Mouse (Mus musculus) heart, embryonic 12.5 days (tissue): ENCODE results near the gene Syde1. TPM values are rescaled to one million over a fixed set of nuclear protein-coding genes. Genes with fewer than 3 reads are reported as not detected.

Experiments
- ATAC-seq: fragments of 200-750 bp; cut with Nextera tagmentation; 2 replicates; pipeline ENCODE4 v1.8.0; 2017; ENCODE audit warnings: moderate TSS enrichment, moderate library complexity; ENCODE audit not compliant: insufficient number of reproducible peaks, low FRiP score
- H3K27ac ChIP-seq: fragments of 300-500 bp; sonication (generic); 2 replicates; pipeline ENCODE4 v1.5.1; 2016; ENCODE audit warnings: mild to moderate bottlenecking, moderate library complexity; ENCODE audit not compliant: poor library complexity, severe bottlenecking
- H3K27me3 ChIP-seq: fragments of 300-500 bp; sonication (generic); replicated peaks from 2 replicates; pipeline ENCODE4 v1.6.1; 2016; ENCODE audit warnings: mild to moderate bottlenecking, moderate library complexity
- H3K36me3 ChIP-seq: fragments of 300-500 bp; sonication (generic); 2 replicates; pipeline ENCODE4 v1.6.1; 2016; ENCODE audit warnings: mild to moderate bottlenecking, moderate library complexity
- H3K4me1 ChIP-seq: fragments of 300-500 bp; sonication (generic); replicated peaks from 2 replicates; pipeline ENCODE4 v1.6.1; 2016; ENCODE audit warnings: mild to moderate bottlenecking
- H3K4me2 ChIP-seq: fragments of 300-500 bp; sonication (generic); 2 replicates; pipeline ENCODE4 v1.6.1; 2016; ENCODE audit warnings: mild to moderate bottlenecking, moderate library complexity
- H3K4me3 ChIP-seq: fragments of 300-500 bp; sonication (generic); 2 replicates; pipeline ENCODE4 v1.5.1; 2016; ENCODE audit warnings: mild to moderate bottlenecking
- H3K9ac ChIP-seq: fragments of 300-500 bp; sonication (generic); 2 replicates; pipeline ENCODE4 v1.6.1; 2016; ENCODE audit warnings: mild to moderate bottlenecking, moderate library complexity
- H3K9me3 ChIP-seq: fragments of 300-500 bp; sonication (generic); replicated peaks from 2 replicates; pipeline ENCODE4 v1.6.1; 2016; ENCODE audit warnings: mild to moderate bottlenecking, moderate library complexity
- WGBS: fragments of 180-500 bp; shearing (Covaris S2); methylation state at CpG from one replicate; pipeline ENCODE4 v1.1.7; 2016; 5-methylcytosine and 5-hydroxymethylcytosine counted together
- polyA plus RNA-seq: library from polyadenylated mRNA; unstranded; fragments of >200 nt; fragmentation: Nextera tagmentation; extraction: Ambion mirVana; gene quantifications from 2 replicates; pipeline ENCODE4 v1.2.1, GENCODE M21; 2016

Gene Syde1
- polyA plus RNA-seq, 1 experiment from 2014 or later, result 14.2 TPM

- Histone ChIP-seq H3K4me2 (no peak overlapping the region), H3K9ac (0 out of 2 replicates have a peak overlapping the region, but pooled peaks have one; percentile 6), H3K9me3 (no peaks in the 10 kb centered on the region), H3K4me3 (no peak overlapping the region; the same call in 1 of the 2 replicates), H3K36me3 (peaks cover 49% of the 10 kb centered on the region), H3K27ac (no peak overlapping the region), H3K4me1 (peaks cover 17% of the 10 kb centered on the region), H3K27me3 (no peaks in the 10 kb centered on the region)
- ATAC-seq, result no peak
- 87% methylated on average over 16 of the region's 16 CpGs for WGBS
Observed at GRCm38 (mm10) chr10:78576435-78577184, 15.2 kb downstream of the Syde1 start.

DNA sequence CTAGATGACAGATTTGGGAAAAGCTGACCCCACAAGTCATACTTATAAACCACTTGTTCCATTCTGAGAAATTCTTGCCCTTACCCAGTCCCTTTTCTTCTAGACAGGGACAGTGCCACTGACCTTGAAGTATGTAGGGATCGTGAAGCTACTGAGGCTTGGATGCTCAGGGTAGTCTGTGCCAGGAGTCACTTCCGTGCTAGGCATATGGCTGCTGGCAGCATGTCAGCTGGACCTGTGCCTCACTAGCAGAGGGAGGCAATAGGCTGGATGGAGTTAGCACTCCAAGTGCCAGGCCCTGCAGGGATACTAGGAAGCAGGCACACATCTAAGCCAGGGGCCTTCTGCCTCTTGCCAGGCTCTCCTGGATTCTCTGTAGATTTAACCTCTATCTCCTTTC lies 16.1 kb downstream of the Syde1 start:
- Histone ChIP-seq H3K4me2 (peak overlapping the region; percentile 76), H3K4me3 (peak overlapping the region; percentile 62), H3K9me3 (no peaks in the 10 kb centered on the region), H3K27me3 (no peaks in the 10 kb centered on the region), H3K36me3 (peaks cover 41% of the 10 kb centered on the region), H3K27ac (peak overlapping the region; percentile 92; the same call in 1 of the 2 replicates), H3K4me1 (peaks cover 17% of the 10 kb centered on the region), H3K9ac (no peak overlapping the region; the same call in 1 of the 2 replicates)
- ATAC-seq, result no peak
- 59% methylated on average over 2 of the region's 2 CpGs for WGBS

DNA sequence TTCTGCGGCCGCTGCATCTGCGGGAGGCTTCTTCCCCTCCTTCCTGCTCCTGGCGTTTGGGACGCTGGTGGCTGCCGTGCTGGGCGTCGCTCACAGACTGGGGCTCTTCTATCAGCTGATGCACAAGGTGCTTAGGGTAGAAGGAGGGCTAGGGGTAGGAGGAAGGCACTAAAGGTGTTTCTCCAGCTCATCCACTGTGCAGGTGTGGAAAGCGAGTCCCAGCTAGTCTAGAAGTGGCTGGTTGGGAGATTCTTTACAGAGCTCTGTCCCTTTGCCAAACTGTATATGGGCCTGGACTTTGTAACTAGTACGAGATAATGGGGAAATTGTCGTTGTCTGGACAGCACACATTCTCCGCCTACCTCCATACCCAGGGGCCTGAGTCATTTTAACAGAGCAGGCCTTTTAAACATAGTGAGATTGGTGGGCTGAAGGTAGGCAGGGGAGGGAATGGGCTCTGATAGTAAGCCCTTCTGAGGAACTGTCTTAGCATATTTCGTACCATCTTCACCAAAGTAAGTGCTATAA lies 16.6 kb downstream of the Syde1 start:
- Histone ChIP-seq H3K27me3 (no peaks in the 10 kb centered on the region), H3K36me3 (peaks cover 36% of the 10 kb centered on the region), H3K9ac (peak overlapping the region; percentile 72), H3K4me2 (peak overlapping the region; percentile 76), H3K27ac (peak overlapping the region; percentile 92), H3K4me3 (peak overlapping the region; percentile 62), H3K9me3 (no peaks in the 10 kb centered on the region), H3K4me1 (peaks cover 17% of the 10 kb centered on the region)
- 9% methylated on average over 13 of the region's 13 CpGs for WGBS
- no peak; the same call in 1 of the 2 replicates for ATAC-seq

GRCm38 (mm10) chr10:78574250-78575104 lies 17.3 kb downstream of the Syde1 start, which contains the start of gene Ilvbl:
Ilvbl (plus strand) TSS chr10:78574346.
- ATAC-seq, result peak; percentile 92
- H3K36me3 ChIP-seq, result peaks cover 30% of the 10 kb centered on the region
- peak within 1 kb of the TSS; percentile 72 for H3K9ac ChIP-seq
- H3K27ac ChIP-seq, result peak within 1 kb of the TSS; percentile 92
- WGBS, result under 1% methylated on average over 51 of the region's 51 CpGs
- peak within 1 kb of the TSS; percentile 62 for H3K4me3 ChIP-seq
- H3K4me1 ChIP-seq, result peaks cover 17% of the 10 kb centered on the region
- peak within 1 kb of the TSS; percentile 76 for H3K4me2 ChIP-seq
- H3K9me3 ChIP-seq, result no peaks in the 10 kb centered on the region
- H3K27me3 ChIP-seq, result no peaks in the 10 kb centered on the region

DNA sequence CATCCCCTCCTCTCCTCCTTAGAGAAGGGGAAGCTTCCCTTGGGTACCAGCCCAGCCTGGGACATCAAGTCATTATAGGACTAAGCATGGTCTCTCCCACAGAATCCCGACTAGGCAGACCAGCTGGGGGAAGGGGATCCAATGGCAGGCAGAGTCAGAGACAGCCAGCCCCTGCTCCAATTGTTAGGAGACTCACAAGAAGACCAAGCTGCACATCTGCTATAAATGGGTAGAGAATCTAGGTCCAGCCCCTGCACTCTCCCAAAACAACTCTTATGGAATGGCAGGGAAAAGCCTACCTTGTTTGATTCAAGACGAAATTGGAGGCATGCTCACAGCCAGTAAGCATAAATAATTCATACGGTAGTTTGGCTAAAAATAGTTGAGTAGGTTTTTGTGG lies 18.5 kb downstream of the Syde1 start:
- WGBS, result 73% methylated on average over 3 of the region's 3 CpGs
- H3K9me3 ChIP-seq, result no peaks in the 10 kb centered on the region
- H3K27me3 ChIP-seq, result no peaks in the 10 kb centered on the region
- ATAC-seq, result no peak
- H3K27ac ChIP-seq, result no peak overlapping the region
- H3K4me3 ChIP-seq, result no peak overlapping the region
- H3K4me2 ChIP-seq, result no peak overlapping the region
- no peak overlapping the region for H3K9ac ChIP-seq
- H3K4me1 ChIP-seq, result peaks cover 17% of the 10 kb centered on the region
- peaks cover 18% of the 10 kb centered on the region for H3K36me3 ChIP-seq

DNA sequence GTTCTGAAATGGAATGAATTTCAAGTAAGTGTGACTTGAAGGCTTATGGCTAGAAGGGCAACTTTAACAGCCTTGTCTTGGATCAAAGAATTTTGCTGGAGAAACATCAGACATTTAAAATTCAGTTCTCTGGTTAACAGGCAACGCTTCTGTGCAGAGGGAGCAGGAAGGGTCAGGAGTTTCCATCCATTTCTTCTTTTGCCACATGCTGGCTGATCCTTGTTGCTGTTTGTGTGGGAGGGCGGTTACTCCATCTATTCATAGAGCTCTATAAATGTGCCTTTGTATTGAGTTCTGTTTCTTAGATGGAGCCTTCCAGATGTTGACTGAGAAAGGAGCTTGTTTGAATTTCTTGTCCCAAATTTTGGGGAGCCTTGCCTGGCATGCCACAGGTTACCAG lies 20.9 kb downstream of the Syde1 start:
- Histone ChIP-seq H3K4me3 (no peak overlapping the region), H3K4me1 (peaks cover 8% of the 10 kb centered on the region), H3K27me3 (no peaks in the 10 kb centered on the region), H3K27ac (no peak overlapping the region), H3K9me3 (no peaks in the 10 kb centered on the region), H3K36me3 (no peaks in the 10 kb centered on the region), H3K9ac (no peak overlapping the region), H3K4me2 (no peak overlapping the region)
- ATAC-seq, result no peak
- WGBS, result 50% methylated on average over 2 of the region's 2 CpGs

DNA sequence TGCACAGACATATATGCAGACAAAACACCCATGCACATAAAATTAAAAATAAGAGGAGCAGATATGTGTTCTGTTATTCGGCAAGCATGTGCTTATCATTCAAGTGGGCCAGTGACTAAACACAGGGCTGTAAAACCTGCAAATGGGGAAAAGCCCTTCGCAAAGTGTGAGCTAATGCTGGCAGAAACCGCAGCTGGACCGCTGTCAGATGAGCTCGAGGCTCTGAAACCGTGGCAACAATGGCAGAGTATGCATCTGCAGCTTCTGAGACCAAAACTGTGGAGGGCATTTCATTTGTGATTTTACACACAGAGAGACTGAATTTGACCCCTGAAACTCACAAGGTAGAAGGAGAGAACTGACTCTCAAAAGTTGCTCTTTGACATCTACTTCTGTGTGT lies 21.3 kb downstream of the Syde1 start:
- H3K9ac ChIP-seq, result no peak overlapping the region
- H3K4me2 ChIP-seq, result no peak overlapping the region
- no peaks in the 10 kb centered on the region for H3K36me3 ChIP-seq
- peaks cover 3% of the 10 kb centered on the region for H3K4me1 ChIP-seq
- no peaks in the 10 kb centered on the region for H3K27me3 ChIP-seq
- no peak overlapping the region for H3K27ac ChIP-seq
- no peak overlapping the region for H3K4me3 ChIP-seq
- WGBS, result 67% methylated on average over 6 of the region's 6 CpGs
- no peak for ATAC-seq
- no peaks in the 10 kb centered on the region for H3K9me3 ChIP-seq

- Histone ChIP-seq H3K9me3 (no peaks in the 10 kb centered on the region), H3K4me2 (no peak overlapping the region), H3K36me3 (no peaks in the 10 kb centered on the region), H3K4me1 (no peaks in the 10 kb centered on the region), H3K27ac (no peak overlapping the region), H3K4me3 (no peak overlapping the region), H3K9ac (no peak overlapping the region), H3K27me3 (no peaks in the 10 kb centered on the region)
- WGBS, result 59% methylated on average over 3 of the region's 3 CpGs
- no peak for ATAC-seq
Observed at GRCm38 (mm10) chr10:78569686-78570085, 22.1 kb downstream of the Syde1 start.

GRCm38 (mm10) chr10:78569191-78569590 lies 22.6 kb downstream of the Syde1 start:
- no peaks in the 10 kb centered on the region for H3K9me3 ChIP-seq
- H3K4me1 ChIP-seq, result no peaks in the 10 kb centered on the region
- H3K9ac ChIP-seq, result no peak overlapping the region
- WGBS, result 74% methylated on average over 3 of the region's 3 CpGs
- H3K36me3 ChIP-seq, result no peaks in the 10 kb centered on the region
- no peak overlapping the region for H3K4me3 ChIP-seq
- no peaks in the 10 kb centered on the region for H3K27me3 ChIP-seq
- H3K4me2 ChIP-seq, result no peak overlapping the region
- no peak for ATAC-seq
- H3K27ac ChIP-seq, result no peak overlapping the region

DNA sequence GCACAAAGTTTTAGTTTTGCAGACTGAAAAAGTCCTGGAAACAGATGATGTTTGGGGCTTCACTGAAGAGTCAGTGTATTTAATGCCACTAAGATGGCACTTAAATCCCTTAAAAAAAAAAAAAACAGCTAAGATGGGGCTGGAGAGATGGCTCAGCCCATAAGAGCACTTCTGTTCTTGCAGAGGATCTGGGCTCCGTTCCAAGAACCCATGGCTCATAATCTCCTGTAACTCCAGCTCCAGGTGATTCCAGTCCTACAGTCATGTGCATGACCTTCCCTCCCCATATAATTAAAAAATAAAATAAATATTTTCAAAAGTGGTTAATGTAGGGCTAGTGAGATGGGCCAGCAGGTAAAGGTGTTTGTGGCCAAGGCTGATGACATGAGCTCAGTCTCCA lies 26.7 kb downstream of the Syde1 start:
- Histone ChIP-seq H3K4me2 (no peak overlapping the region), H3K36me3 (no peaks in the 10 kb centered on the region), H3K9me3 (no peaks in the 10 kb centered on the region), H3K4me3 (no peak overlapping the region), H3K27ac (no peak overlapping the region), H3K27me3 (no peaks in the 10 kb centered on the region), H3K9ac (no peak overlapping the region), H3K4me1 (no peaks in the 10 kb centered on the region)
- 77% methylated on average over 1 of the region's 1 CpGs for WGBS
- no peak for ATAC-seq

DNA sequence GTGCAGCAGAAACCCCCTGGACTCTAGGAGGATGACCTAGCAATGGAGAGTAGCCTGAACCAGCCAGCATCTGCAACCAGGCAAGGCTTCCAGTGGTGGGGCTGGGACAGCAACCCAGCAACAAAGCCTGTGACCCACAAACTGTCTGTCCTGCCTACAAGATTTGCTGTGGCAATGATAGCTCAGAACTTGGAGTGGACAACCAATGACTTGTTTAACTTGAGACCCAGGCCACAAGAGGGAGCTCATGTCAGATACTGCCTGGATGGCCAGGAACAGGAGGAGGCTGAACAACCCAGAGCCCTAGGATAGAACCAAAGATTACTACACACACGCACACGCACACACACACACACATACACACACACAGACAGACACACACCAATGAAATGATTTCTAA lies 50.8 kb downstream of the Syde1 start:
- no peak for ATAC-seq
- Histone ChIP-seq H3K9ac (no peak overlapping the region), H3K4me1 (no peaks in the 10 kb centered on the region), H3K4me2 (no peak overlapping the region), H3K27ac (no peak overlapping the region), H3K4me3 (no peak overlapping the region), H3K27me3 (no peaks in the 10 kb centered on the region), H3K9me3 (no peaks in the 10 kb centered on the region), H3K36me3 (no peaks in the 10 kb centered on the region)
- 63% methylated on average over 2 of the region's 2 CpGs for whole genome bisulfite sequencing
